Mouse (Mus musculus) adrenal gland, postnatal 36 days (tissue): ENCODE measurements at regions not wholly inside any gene's neighbourhood (a gene's known extent, or its start where the extent isn't known, plus 50 kb on each side); places are given as distances from the start of the nearest gene placed in this dataset.
A peak's percentile ranks its signal among the peaks of the same experiment; 100 is the strongest.
"Not testable (repeated sequence)": the region's sequence is repeated elsewhere in the genome, so short reads cannot be mapped to it uniquely, and the experiment has no call there.

ENCODE experiments used
- DNase-seq, 2 experiments: peaks; one replicate each; pipeline ENCODE4 v3.0.0; 2021; ENCODE audit warnings: mixed read lengths in 1 of 2

DNA sequence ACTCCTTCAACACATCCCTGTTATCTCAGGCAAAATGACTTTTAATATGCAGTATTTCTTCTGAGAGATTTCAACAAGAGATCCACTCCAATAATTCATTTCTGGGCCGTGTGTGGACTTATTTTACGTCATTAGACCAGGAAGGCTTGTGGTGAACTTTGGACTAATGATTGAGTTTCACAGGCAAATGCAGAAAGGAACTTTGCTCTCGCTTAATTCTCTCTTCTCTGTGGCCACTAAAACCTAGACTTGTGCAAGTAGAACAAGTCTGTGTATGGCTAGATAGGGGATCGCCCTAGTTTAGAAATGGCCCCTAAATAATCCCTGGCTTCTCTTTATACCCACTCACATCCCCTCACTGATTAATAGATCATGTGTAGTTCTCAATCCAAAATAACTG is 50.6 kb upstream of the Ppp1r12a start:
- DNase-seq = no peak

DNA sequence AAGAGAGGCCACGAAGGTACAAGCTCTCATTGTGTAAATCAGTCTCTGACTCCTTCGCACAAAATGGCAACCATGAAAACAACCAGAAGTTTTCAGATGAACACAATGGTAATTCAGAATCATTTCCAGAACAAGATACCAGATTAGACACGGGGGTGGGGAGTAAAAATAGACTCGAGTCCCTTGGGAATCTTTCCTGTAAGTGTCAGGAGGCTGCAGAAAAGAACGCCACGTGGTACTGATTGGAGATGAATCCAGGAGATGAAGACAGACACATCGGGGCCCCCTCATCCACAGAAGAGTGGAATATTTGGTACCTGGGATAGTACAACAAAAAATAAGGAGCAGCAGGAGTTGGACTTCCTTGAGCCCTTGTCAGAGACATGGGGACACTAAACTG is 51.1 kb upstream of the Ppp1r12a start:
- DNase-seq = no peak

DNA sequence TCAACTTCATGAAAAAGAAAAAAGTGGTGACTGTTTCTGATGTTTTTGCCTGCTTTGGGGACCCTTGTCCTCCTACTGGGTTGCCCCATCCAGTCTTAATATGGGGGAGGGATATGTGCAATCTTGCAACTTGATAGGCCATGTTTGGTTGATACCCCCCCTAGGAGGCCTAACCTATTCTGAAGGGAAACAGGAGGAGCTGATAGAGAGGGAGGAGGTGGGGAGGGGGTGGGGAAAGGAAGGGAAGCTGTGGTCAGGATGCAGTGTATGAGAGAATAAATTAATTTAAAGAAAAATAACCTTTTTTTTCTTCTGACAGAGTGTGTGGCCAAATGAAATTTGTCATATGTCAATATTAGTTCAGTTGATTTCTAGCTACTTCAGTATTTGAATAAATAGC is 51.8 kb upstream of the Ppp1r12a start:
- no peak for DNase-seq

DNA sequence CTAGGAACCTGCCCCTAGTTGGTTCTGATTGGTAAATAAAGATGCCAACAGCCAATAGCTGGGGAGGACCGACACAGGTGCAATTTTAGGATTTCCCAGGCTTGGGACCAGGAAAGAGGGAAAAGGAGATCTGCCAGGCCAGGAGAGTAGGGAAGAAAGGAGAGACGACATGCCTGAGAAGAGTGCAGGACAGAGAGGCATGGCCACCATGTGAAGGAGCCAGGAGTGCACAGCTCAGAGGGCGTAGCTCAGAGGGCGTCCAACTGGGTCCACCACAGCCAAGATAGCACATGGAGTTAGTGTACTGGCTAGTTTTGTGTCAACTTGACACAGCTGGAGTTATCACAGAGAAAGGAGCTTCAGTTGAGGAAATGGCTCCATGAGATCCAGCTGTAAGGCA is 53.5 kb upstream of the Ppp1r12a start:
- DNase-seq = not testable (repeated sequence)

DNA sequence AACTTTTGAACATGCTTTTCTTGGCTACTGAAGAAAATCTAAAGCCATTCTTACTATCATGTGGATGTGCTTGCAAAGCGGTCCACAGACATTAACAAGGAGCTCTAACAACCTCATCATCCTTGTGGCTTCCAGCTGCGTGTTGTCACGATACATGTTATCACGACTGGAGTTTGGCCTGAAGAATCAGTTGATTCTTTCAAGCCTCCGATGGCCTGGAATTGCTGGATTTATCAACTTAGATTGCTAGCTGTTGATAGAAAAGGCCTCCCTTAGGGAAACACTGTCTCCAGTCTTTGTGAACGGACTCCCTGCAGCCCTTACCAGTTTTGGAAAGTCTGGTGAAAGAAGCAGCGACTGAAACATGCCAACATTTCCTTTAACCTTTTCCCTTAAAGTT is 60.5 kb upstream of the Ppp1r12a start:
- DNase-seq = no peak

DNA sequence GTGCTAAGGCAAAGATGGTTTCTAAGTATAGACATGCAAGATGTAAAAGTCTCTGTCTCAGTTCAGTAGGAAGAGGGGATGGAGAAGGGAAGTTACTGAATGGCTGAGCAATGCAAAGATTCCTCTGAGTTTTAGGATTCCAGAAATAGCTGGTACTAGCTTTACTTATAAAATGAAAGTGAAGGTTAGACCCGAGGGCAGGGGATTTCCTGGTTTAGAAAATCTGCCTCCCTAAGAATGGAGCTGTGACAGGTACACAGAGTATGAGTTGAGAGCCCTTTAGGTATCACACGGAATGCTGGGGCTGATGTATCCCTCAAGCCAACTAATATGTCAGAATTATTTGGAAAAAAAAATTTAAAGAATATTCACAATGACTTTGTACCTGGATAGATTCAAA is 69.0 kb upstream of the Ppp1r12a start:
- DNase-seq = no peak

DNA sequence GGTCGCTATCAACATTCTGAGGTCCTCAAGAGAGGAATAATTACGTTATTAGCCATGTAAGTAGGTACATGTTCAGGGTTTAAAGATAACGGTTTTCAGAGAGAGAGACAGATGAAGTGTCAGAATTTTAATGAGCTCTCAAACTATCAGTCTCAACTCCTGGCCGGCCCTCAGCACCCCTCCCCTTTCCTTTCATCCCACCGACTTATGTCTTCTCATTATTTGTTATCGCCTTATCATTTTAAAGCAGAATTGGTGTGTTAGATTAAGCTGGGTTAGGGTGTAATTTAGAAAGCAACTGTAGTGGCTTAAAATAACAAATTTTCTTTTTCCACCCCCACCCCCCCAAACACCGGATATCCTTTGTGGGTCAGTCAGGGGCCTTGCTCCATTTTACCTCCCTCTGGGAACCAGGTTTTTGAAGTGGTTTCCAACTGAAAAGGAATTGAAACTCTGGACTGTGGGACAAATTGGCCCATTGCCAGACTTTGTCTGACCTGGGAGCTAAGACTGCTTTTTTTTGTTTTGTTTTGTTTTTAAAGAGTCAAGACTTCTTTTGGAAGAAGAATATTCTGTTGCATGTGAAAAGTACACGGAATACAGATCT is 72.5 kb upstream of the Ppp1r12a start:
- peak in 1 of 2 experiments; percentile 39 for DNase-seq

DNA sequence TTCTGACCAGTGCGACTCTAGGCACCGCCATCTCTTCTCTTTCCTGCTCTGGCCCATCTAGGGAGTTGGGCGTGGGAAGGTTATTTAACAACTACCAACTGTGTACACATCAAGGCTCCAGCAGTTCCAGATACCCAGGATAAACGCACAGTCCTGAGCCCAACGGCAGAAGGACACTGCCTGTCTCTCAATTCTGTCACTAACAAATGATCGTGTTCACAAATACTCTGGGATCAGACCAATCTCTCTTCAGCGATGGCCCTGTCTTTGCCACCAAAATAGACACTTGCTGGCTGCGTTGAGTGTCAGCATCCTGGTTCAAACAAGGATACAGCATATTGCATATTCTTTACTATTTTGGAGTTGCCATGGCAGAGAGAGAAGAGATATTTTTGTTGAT is 73.1 kb upstream of the Ppp1r12a start:
- DNase-seq = no peak

DNA sequence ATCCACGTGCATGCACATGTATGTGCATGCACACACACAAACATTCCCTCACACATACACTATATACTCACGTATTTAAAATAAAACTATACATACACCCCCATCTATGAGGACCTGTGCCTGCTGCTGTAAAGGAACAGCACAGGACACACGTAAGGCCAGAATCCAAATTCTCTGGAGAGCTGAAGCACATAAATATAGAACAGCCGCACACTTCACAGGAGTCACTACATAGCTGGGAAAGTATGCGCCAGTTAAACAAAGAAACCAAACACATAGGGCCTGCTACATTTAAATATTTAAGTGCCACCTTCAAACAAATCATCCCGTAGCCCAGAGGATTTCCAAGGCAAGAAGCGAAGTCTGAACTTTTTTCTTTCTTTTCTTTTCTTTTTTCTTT is 73.8 kb upstream of the Ppp1r12a start:
- no peak for DNase-seq

DNA sequence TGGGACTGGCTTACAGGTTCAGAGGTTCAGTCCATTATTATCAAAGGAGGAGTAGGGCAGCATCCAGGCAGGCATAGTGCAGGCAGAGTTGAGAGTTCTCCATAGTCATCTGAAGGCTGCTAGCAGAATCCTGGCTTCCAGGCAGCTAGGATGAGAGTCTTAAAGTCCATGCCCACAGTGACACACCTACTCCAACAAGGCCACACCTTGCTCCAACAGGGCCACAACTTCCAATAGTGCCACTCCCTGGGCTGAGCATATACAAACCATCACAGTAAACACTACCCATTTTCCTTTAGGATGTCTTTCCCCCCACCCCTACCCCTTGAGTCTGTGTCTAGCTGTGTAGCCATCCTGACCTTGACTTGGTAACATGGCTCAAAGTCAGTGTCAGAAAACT is 78.8 kb upstream of the Ppp1r12a start:
- no peak for DNase-seq

DNA sequence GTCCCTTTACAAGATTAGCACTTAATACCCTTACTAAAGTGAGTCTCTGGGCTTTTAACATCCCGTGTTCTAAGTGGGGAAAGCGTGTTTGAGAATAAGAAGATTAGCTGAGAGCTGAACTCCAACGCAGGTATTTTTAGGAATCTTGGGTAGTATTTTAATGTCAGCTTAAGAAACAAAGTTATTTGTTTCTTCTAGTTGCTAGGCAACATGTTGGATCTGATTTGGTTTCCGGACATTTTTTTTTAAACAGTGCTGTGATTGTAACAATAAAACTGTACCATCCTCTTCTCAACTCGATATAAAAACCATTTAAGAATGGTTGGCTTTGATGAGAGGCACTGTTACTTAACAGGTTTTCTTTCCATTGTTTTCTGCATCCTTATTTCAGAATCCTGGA is 86.8 kb upstream of the Ppp1r12a start:
- no peak for DNase-seq

DNA sequence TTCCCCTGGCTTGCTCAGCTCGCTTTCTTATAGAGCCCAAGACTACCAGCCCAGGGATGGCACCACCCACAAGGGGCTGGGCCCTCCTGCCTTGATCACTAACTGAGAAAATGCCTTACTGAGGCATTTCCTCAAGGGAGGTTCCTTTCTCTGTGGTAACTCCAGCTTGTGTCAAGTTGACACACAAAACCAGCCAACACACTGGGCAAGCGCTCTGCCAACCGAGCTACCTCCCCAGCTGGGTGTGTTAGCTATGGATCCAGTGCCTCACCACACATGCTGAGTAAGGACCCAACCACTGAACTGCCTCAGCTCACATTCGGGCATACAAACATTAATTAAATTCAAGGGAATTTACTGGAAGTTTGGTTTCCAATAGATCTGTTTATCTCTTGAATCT is 88.2 kb upstream of the Ppp1r12a start:
- DNase-seq = no peak

DNA sequence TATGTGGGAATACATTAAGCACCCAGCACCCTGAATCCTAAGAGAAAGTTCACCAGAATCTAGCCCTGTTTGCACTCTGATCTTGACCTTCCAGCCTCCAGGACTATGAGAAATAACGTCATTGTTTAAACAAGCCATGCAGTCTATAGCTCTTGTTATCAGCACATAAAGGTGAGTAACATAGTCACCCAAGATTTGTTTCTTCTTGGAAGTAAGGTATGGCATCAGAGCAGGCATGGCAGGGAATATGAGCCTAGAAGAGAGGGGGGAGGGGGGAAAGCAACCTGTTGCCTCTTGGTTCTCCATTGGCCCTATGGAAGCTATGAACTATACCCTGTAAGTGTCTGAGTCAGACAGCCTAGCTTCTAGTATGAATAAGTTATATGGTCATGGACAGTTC is 89.8 kb upstream of the Ppp1r12a start:
- no peak for DNase-seq

DNA sequence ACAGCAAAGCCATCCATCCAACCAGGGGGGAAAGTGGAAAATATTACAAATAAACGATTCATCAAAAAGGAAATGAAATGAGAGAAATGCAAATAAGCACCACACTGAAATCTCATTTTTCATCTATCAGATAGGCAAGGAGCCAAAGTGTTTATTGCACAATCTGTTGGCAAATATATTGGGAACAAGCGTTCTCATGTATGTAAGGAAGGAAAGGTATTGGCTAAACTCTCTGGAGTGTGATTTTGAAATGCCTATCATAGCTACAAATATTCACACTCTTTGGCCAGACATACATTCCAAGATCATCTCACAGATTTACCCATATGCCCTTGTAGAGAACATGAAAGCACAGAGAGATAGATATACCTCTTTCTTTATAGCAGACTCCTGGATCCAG is 90.6 kb upstream of the Ppp1r12a start:
- DNase-seq = no peak

DNA sequence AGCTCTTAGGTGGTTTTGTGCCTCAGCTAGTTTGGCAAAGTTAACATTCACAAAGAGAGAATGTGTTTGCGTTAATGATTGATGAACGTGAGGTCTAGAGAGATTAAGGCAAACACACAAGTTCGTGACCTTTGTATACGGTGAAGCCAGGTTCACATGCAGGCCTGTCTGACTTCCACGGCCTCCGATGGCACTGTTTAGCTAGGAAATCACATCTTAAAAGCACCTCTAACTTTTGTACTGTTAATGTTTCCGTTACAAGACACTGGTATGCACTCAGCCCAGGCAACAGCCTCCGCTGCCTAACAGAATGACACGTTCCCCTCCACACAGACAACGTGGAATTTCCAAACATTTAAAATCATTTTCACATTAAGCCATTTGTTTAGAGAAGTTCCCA is 94.3 kb upstream of the Ppp1r12a start:
- DNase-seq = no peak

DNA sequence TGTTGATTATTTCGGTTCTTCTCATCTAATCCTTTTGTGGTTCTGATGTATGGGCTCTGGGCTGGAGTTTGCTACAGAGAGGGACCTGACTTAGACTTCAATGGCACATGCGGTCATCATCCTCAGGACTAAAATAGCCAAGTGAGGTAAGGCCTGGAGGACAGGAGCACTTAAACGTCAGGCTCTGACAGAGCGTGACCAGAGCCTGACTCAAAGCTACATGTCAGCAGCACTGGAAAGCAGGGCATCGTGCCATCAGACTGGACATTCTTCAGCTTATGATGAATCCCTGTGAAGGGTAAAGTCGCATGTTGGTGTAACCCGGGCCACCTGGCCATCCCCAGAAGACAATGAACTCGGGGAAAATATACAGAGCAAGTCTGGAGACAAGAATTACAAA is 95.8 kb upstream of the Ppp1r12a start:
- peak; percentile 32 to 38 for DNase-seq

DNA sequence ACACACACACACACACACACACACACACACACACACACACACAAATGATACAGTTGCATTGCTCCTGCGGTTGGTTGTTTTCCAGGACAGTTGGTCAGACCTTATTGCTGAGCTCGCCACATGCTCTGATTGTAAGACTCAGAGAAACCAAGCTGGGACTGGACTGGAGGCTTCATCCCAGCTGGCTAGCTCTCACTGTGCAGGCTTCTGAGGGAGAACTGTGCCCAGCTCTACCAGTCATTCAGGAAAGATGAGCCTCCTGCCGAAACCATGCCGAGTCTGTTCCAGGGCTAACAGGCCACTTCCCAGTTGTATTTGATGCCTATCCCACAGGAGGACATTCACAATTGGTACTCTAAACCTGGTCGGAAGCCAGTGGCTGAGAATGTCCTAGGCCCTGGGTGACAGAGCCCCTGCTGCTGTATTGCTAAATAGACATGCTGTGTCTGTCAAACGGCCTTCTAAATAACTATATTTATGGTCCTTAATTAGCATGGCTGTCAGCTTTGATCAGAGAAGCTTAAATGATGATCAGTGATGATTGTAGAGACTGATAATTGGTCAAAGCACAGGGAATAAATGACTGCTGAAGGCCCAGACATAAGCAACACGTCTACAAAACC is 100.1 kb upstream of the Ppp1r12a start:
- no peak for DNase-seq

DNA sequence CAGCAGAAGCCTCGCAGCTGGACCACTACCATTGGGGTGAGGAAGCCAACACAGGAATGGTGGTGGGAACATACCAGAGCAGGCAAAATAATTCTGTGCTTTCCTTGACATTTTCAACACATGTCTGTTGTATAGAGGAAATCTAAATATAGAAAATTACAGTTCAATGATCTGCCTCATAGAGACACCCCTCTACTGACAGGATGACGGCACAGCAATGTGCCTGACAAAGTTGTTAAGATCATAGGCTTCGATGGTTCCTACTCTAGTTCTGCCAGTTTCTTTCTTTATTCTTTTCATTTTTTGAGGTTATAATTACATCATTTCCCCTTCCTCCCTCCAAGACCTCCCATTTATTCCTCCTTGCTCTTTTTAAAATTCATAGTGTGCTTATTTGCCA is 101.4 kb upstream of the Ppp1r12a start:
- no peak for DNase-seq

DNA sequence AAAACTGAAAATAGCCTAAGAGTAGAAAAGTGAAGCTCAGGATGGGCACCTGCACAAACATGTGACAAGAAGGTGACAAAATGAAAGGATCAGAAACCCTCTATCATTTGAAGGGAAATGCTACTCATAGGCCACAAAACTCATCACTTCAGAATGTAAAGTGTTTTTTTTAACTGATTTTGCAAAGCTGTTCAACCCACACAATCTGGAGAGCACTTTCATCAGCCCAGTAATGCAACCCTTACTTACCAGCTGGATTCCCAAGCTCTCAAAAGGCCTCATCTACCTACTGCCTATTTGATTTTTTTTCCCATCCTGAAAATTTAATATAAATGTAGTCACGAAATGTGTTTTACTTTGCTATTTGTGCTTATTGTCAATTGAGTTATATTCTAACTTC is 110.4 kb upstream of the Ppp1r12a start:
- DNase-seq = no peak

DNA sequence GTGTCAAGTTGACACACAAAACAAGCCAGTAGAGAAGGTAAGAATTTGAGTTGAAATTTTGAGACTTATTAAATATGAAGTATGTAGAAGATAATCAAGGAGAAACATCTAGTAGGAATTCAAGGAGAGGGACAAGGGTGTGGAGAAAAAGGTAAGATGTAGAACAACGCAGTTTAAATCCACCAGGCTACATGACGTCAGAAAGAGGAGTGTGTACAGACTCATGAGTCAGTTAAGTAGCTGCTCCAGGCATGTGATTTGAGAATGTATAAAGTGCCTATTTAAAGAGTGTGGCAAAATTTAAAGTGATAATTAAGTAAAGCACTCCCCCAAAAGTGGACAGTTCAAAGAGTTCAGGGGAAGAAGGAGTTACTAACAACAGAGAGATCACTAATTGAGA is 113.6 kb upstream of the Ppp1r12a start:
- no peak for DNase-seq

DNA sequence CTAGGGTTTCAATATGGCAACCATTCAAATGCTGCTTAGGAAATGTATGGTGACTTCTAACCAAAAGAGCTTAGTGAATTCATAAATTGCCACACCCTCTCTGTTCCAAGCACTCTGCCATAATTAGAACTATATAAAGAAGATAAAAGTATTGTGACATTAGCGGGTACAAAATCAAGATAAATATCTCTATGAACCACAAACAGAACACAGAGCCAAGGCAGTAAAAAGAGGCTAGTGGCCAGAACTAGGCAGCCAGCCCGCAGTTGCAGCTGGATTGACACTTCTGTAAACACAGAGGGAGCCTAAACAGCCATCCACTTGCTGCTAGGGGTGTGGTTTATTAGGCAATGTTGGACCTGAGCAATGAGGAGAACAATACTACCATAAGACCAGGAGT is 118.5 kb upstream of the Ppp1r12a start:
- DNase-seq = no peak

DNA sequence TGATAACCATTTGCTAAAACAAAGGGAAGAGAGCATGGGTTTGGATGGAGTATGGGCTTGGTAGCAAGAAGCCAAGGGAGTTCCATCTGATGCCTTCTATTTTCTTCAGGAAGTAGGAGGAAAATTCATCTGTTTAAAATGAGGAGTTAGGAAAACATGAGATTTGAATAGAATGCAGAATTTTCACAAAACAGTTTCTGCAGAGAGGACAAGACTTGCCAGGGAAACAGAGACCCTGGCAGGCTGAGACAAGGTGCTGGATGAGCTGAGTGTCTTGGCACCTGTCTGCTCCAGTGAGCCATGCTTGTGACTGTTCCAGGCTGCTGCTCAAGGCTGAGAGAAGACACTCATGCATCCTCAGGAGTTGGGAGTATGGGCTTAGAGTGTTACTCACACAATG is 122.0 kb upstream of the Ppp1r12a start:
- DNase-seq = no peak

DNA sequence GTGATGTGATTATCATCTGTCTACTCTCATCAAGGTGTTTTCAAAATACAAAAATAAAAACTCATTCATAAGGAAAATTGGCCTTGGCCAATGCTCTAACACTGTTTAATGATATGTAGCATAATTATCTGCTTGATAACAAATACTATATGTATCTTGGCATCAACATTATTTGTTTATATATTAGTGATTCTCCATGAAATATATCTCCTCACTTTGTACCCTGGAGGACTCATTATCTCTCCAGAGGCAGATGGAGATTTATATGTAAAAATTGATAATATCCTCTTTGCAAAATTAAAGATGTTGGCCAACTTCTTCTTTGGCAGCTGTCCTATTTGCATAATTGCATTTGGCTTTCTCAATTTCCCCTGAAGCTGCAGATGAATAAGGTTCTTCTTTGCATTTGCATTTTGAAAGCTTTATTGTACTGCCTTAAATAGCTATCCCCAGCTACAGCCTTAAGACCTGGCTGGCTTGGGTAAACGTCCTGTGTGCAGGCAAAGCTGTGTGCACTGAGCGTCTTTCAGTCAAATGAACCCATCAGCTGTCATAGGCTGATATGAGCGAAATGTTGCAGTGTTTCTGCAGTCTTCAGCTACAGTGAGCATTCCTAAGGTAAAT is 124.7 kb upstream of the Otogl start:
- DNase-seq = no peak

DNA sequence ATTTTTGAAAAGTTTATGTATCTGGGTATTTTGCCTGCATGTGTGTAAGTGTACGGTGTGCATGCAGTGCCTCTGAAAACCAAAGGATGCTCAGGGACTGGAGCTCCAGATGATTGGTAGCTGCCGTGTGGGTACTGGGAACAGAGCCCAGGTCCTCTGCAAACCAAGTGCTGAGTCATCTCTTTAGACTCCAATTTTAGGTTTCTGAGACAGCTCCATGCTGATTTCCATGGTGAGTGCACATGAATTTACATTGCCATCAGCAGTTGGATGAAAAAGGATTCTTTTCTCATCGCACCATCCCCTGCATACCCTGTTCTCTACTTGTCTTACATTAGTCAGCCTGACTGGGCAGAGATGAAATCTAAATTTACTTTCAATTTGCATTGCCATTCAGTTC is 122.1 kb upstream of the Otogl start:
- DNase-seq = no peak
